Mouse (Mus musculus) heart, postnatal 4 days (tissue): ENCODE results near the gene Trdmt1. TPM values are rescaled to one million over a fixed set of nuclear protein-coding genes. Genes with fewer than 3 reads are reported as not detected.
A peak's percentile ranks its signal among the peaks of the same experiment; 100 is the strongest.

Source experiments
- DNase-seq: peaks from one replicate; pipeline ENCODE4 v3.0.0; 2021
- total RNA-seq, 2 experiments: library from RNA; stranded (reverse); gene quantifications; 2 replicates each; pipeline ENCODE4 v1.2.3; 2021

Trdmt1 gene
- total RNA-seq, 2 experiments from 2014 or later = 11.3 to 14.4 TPM

GRCm38 (mm10) chr2:13499196-13499595, 45.3 kb downstream of the Trdmt1 start:
- DNase-seq = no peak

- no peak for DNase-seq
Observed at GRCm38 (mm10) chr2:13496087-13496486, 48.4 kb downstream of the Trdmt1 start.

GRCm38 (mm10) chr2:13492927-13493326, 51.5 kb downstream of the Trdmt1 start:
- DNase-seq = no peak

- DNase-seq = no peak
Observed at GRCm38 (mm10) chr2:13491734-13492133, 52.7 kb downstream of the Trdmt1 start, which contains the start of gene Cubn. Cubn (minus strand) TSS chr2:13491813.

GRCm38 (mm10) chr2:13490480-13490879, 54.0 kb downstream of the Trdmt1 start:
- DNase-seq = no peak

- no peak for DNase-seq
Observed at GRCm38 (mm10) chr2:13486470-13486869, 58.0 kb downstream of the Trdmt1 start.

- DNase-seq = peak; percentile 24
Observed at GRCm38 (mm10) chr2:13484566-13484965, 59.9 kb downstream of the Trdmt1 start.

- no peak for DNase-seq
Observed at GRCm38 (mm10) chr2:13480744-13481143, 63.7 kb downstream of the Trdmt1 start.

GRCm38 (mm10) chr2:13479165-13479564, 65.3 kb downstream of the Trdmt1 start:
- no peak for DNase-seq

- DNase-seq = no peak
Observed at GRCm38 (mm10) chr2:13470108-13470507, 74.4 kb downstream of the Trdmt1 start.

GRCm38 (mm10) chr2:13469641-13470040, 74.8 kb downstream of the Trdmt1 start:
- no peak for DNase-seq

- no peak for DNase-seq
Observed at GRCm38 (mm10) chr2:13466685-13467084, 77.8 kb downstream of the Trdmt1 start.

Other genes with a start within 250 kb of the Trdmt1 start
- 1 to 10 TPM; 1.0 to 1.2 TPM for gene Cubn, start 52.9 kb downstream of the Trdmt1 start, total RNA-seq
- gene Vim, start 29.3 kb upstream of the Trdmt1 start, total RNA-seq = 1,000 to 10,000 TPM; 1,329 to 1,381 TPM
- gene St8sia6, start 249.4 kb upstream of the Trdmt1 start, total RNA-seq = 1 to 10 TPM in 1 of 2 experiments, under 1 TPM in 1; 0.95 to 1.2 TPM